Mouse (Mus musculus): ENCODE results near the gene Aldh3b1. TPM values are rescaled to one million over a fixed set of nuclear protein-coding genes. Genes with fewer than 3 reads are reported as not detected.
"Not testable (repeated sequence)": the region's sequence is repeated elsewhere in the genome, so short reads cannot be mapped to it uniquely, and the experiment has no call there.

Aldh3b1 gene
- 1 to 10 TPM; 1.5 to 1.6 TPM for total RNA-seq (2021)

DNA sequence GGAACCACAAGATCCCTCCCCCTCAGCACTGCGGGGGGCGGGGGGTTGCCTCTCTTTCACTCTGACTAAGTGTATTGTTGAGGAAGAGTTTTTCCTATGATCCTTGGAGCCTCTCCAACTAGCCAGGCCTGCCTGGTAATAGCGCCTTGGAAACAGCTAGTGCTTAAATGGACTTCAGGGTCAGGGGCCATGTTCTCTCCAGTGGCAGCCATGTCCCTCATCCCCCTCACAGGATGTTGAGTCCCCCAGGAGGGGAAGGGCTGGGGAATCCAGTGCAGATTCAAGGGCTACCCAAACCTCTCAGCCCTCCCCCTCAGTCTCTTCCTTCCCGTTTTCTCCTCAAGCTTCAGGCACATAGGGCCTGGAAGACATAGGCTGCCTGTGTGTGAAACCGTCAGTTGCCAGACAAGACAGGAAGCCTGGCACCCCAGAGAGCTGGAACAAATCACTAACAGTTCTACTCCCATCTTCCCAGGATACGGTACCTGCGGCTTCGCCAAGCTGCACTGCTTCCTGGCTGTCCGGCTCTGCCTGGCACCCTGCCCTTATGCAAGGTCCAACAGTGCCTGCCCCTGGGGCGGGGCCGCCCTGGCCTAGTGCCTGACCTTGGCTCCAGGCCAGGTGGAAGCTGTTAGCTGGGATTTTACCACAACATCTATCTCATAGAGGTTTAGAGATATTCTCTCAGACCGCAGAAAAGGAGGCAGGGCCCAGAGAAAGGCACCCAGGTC is at the start of gene Aldh3b1:
Aldh3b1 (minus strand) TSS at position 598 of the 731 bp plus-strand sequence.
- peak; percentile 93 to 94 for DNase-seq
- intact Hi-C loops (cut with DNase I), result no loop called here

DNA sequence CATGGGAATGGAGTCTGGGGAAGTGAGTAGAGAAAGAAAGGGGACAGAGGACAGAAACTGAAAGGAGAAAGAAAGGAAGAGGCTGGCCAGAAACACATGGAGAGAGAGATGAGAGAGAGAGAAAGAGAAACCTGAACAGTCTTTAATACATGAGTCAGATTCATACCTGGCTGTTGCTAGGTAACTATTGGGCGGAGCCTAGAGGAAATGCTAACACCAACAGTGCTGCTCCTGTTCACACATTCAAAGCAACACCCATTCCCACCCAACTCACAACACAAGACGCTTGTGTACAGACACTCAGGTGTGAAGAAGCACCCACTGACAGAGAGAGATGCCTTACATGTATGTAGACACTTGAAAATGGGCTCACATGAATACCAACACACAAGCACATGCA is 46.3 kb upstream of the Aldh3b1 start:
- intact Hi-C loops (cut with DNase I), result no loop called here
- no peak for DNase-seq

DNA sequence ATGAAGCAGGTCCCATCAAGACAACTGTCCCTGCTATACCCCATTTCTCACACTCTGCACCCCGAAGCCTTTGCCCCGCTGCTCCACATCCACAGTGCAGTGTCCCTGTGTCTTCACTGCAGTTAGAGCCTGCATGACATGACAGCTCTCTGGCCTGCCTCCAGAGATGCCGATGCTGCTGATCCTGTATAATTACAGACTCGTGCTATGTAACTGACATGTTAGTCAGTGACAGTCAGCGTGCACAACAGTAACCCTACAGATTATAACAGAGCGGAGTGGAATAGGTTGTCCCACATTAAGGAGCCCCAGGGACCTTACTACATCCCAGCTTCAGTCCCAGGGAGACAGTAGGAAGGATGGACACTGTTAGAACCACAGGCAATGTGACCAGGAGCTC is 45.0 kb upstream of the Aldh3b1 start:
- intact Hi-C loops (cut with DNase I); DNase-seq: not testable (repeated sequence)

DNA sequence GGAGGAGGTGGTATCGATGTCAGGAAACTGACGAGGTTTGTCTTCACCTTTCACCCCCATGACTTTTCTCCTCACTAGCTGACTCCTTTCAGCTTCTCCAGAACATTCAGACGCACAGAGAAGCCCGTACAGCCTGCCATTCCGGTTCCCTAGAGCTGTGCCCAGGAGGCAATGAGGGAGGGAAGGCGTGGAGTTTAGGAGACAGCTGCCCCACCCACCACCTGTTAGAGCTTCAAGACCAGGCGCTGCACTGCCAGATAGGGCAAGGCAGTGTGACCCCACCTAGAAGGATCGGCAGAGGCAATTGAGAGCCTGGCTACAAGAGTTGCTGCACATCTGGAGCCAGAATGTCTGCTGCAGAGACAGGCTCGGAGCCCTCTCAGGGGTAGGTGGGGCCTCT is 42.6 kb upstream of the Aldh3b1 start, which contains the start of gene Aldh3b2:
Aldh3b2 (plus strand) TSS at position 100 of the 400 bp plus-strand sequence.
- intact Hi-C loops (cut with DNase I), result no loop called here
- no peak for DNase-seq

DNA sequence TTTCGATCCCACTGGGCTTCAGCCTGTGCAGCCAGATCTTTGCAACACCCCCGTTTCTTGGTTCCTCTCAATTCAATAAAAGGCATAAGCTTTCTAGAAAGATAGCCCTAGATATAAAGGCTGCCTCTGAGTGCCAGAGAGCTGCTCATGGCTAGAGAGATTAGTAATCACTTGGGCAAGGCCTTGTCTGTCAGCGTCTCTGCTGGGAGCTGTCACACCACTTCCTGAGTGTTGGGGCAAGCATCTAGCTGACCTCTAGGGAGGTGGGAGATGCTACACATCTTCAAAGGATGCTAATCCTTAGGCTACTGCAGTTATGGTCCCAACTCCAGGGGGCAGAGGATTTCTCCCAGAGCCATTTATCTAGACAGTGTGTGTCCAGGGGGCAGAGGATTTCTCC is 37.6 kb upstream of the Aldh3b1 start:
- intact Hi-C loops (cut with DNase I), result no loop called here

DNA sequence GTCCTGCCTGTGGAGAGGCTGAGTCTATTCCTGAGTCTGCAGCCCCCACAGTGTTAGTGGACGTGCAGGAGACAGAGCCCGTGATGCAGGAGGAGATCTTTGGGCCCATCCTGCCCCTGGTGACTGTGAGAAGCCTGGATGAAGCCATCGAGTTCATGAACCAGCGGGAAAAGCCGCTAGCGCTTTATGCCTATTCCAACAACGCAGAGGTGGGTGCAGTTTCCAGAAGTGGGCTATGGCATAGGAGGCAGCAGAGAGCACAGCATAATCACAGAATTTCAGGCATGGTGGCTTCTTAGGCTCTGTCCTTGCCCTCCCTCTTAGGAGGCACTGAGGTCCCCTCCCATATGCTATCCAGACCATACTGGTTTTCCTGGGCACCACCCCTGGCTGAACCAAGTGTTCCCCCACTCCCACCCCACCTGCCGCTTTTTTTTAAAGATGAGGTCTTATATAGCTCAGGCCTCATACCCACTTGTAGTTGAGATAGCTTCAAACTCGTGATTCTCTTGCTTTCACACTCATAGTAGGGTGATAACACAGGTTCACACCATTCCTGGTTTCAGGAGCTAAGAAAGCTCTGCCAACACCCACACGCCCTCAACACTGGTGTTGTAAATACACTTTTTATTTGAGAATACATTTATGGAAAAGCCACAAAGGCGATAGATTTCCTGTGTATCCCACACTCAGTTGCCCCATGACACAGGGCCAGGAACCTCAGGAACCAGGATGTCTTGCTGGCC is 36.9 kb upstream of the Aldh3b1 start:
- intact Hi-C loops (cut with DNase I), result no loop called here

More for the DNA sequence above, 37.6 kb upstream of the Aldh3b1 start:
- no peak for DNase-seq

DNA sequence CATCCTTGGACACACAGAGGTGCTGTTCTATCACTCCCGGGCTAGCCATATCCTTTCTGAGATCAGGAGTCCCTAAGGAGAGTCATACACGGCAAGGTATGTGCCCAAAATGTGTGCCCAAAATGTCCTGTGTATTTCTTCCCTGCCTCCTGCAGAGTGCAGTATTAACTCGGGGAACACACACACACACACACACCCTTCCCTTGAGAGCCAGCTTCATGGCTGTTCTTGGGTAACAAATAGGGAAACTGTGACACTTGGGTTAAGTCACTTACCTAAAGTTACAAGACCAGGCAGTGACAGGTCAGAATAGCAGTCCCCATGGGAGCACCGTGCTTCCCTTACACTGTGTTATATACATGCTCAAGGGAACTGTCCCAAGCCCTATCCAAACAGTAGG is 34.4 kb upstream of the Aldh3b1 start:
- intact Hi-C loops (cut with DNase I), result no loop called here
- DNase-seq, result no peak

More for the DNA sequence above, 36.9 kb upstream of the Aldh3b1 start:
- no peak for DNase-seq

DNA sequence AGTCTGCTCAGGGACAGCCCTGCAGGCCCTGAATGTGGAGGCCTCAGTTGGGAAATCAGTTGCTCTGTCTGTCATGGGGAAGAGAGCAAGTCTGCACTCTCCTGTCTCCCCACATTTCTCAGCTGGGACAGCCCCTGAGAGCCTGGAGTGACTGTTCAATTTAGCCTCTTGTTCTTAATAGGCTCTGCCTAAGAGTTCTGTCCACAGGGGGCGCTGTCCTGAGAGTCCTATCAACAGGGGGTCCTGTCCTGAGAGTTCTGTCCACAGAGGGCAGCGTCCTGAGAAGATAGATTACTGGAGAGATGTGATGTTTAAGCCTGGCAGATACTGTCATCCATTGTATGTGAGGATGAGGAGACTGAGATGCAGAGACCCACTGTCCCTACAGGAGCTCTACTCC is 32.9 kb upstream of the Aldh3b1 start:
- DNase-seq, result no peak

DNA sequence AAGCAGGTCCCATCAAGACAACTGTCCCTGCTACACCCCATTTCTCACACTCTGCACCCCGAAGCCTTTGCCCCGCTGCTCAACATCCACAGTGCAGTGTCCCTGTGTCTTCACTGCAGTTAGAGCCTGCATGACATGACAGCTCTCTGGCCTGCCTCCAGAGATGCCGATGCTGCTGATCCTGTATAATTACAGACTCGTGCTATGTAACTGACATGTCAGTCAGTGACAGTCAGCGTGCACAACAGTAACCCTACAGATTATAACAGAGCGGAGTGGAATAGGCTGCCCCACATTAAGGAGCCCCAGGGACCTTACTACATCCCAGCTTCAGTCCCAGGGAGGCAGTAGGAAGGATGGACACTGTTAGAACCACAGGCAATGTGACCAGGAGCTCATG is 32.2 kb upstream of the Aldh3b1 start:
- DNase-seq; intact Hi-C loops (cut with DNase I): not testable (repeated sequence)

More for the DNA sequence above, 32.9 kb upstream of the Aldh3b1 start:
- intact Hi-C loops (cut with DNase I), result no loop called here

DNA sequence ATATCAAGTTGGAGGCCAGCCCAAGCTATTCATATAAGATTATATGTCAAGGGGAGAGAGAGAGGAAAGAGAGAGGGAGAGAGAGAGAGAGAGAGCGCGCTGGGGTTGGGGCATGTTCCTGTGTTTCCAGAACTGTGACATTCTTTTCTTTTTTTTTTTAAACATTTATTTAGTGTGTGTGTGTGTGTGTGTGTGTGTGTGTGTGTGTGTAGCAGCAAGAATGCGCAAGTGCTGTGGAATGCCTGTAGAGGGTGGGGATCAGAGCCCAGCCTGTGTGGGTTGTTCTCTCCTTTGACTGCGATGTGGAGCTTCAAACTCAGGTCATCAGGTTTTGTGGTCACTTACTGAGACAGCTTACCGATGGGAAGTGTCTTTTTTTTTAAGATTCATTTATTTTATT is 30.6 kb upstream of the Aldh3b1 start:
- no peak for DNase-seq
- intact Hi-C loops (cut with DNase I), result no loop called here

DNA sequence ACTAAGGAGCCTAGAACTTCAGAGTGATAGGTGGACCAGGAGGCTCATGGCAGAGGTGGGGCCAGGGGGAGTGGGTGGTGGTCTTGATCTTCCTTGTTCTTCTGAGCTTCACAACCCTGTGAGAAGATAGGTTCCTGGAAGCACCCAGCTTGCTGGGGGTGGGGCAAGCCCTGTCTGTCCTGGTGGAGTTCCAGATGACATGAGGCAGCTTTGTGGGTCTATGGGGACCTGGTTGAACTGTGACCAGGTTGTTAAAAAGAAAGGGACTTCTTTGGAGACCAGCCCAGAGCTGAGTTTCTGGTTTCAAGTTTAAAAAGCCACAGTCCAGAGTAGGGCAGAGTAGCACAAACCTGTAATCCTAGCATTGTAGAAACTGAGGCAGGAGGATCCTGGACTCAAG is 29.4 kb upstream of the Aldh3b1 start:
- no peak for DNase-seq
- intact Hi-C loops (cut with DNase I), result no loop called here

DNA sequence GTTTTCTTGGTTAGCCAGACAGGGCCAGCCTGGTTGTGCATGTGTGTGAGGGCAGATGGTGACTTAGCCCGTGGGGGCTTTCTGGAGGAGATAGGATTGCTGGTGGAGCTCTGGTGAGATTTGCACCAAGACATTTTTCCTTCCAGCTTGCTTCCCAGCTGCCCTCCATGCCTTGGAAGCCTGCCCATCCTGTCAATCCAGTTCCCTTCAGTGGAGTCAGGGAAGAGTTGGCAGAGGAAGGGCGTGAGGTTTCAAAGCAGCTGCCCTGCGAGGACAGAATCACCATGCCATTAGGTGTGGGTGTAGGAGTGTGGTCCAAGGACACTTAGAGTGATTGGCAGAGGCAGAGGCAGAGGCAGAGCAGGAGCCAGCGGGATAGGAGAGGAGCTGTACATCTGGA is 28.9 kb upstream of the Aldh3b1 start, which contains the start of gene Aldh3b3:
Aldh3b3 (plus strand) TSS at position 176 of the 400 bp plus-strand sequence.
- no peak for DNase-seq
- intact Hi-C loops (cut with DNase I), result no loop called here

DNA sequence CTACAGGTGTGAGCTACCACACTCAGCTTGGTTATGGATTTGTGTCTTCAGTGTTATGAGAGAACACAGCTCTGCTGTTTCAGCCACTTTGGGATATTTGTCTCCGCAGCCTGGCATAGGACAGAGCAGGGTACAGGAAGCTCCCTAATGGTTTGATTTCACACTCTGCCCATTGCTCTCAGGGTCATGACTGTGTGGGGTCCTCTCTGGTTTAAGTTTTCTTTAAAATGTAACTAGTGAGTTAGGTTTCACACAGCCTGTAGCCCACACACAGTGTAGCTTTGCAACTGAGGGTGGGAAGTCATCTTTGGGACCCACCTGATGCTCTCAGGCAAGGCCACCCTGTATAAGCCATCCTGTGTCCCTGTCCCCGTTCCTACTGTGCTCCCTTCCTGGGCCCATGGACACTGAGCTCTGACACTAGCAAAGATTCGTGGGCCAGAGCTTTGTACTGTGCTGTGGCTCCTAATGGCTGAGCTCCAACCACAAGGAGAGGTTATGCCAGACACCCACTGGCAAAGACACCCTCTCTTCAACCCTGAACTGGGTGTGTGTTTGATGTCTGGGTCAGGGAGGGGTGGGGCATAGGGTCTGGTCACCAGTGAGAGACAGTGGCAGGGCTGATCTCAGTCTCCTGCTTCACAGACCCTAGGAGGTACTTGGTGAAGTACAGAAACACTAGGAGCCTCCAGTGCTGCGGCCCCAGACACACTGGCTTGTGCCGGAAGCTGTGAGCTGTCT is 27.9 kb upstream of the Aldh3b1 start:
- DNase-seq; intact Hi-C loops (cut with DNase I): not testable (repeated sequence)

DNA sequence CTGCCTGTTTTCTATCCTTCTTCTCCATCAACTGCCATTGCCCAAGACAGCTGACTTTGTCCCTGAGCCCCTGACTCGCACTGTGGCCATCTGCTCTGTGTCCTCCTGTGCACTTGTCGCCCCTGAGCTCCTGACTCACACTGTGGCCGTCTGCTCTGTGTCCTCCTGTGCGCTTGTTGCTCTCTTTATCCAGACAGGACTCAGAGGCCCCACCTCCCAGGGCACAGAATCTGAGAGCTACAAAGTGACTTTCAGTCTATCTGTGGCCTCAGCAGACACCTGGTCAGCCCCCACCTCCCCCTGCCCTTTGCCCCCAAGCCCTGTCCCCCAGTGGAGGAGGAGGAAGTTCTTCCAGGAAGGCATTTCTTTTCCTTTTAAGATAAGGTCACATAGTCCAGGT is 26.2 kb upstream of the Aldh3b1 start:
- no peak for DNase-seq
- intact Hi-C loops (cut with DNase I), result no loop called here

DNA sequence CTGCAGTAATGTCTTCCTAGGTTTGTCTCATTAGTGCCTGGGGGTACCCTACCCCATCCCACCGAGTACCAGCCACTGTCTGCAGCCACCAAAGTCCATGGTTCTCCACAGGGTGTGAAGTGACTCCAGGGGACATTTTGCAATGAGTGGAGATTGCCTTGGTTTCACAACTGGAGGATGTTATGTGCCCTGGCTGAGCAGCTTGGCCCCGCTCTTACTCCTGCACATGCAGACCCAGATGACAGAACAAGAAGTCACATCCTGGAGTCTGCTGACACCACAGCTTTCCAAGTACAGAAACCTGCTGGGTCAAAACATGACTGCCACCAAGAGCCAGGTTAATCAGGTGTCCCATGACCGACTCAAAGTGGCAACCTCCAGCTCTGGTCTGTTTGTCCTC is 25.4 kb upstream of the Aldh3b1 start:
- intact Hi-C loops (cut with DNase I), result no loop called here
- DNase-seq, result no peak

DNA sequence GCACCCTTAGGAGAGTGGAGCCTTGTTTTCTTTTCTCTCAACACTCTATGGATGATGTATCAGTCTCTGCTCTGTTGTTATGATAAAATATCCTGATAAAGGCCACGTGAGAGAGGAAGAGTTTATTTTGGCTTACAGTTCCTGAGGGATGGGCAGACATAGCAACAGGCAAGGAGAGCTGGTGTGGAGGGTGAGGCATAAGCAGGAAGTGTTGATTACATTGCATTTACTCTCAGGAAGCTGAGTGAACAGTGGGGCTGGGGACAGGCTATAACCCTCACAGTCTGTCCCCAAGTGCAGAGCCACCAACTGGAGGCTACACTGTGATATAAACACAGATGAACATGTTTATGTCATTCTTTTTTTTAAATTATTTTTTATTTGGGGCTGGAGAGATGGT is 22.5 kb upstream of the Aldh3b1 start:
- intact Hi-C loops (cut with DNase I), result no loop called here
- no peak for DNase-seq

DNA sequence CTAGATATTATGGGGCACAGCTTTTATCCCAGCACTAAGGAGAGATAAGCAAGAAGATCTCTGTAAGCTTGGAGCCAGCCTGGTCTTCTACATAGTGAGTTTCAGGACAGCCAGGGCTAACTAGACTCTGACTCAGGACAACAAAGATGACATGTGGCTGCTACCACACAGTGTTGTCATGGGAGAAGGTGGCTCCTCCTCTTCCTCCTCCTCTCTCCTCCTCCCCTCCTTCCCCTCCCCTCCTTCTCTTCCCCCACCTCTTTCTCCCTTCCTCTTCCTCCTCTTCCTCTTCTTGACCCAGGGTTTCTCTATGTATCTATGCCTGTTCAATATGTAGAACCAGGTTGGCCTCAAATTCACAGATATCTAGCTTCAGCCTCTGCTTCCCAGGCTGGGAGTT is 21.9 kb upstream of the Aldh3b1 start:
- intact Hi-C loops (cut with DNase I), result no loop called here
- DNase-seq, result no peak

DNA sequence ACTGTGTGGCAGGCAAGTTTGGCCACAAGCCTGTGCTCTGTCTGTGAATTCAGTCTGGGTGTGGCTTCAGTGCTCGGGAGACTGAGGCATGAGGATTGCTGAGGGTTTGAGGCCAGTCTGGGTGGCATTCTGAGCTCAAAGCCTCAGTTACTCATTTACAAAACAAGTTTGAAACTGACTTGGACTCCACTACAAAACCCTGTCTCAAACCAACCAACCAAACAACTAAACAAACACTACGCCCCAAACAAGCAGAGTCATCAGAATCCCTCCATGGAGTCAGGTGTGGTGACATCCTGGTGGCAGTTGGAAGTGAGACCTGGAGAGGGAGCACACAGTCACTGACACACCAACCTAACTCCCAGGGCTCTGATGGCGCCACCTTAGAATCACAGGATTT is 20.7 kb upstream of the Aldh3b1 start:
- no peak for DNase-seq
- intact Hi-C loops (cut with DNase I), result no loop called here

DNA sequence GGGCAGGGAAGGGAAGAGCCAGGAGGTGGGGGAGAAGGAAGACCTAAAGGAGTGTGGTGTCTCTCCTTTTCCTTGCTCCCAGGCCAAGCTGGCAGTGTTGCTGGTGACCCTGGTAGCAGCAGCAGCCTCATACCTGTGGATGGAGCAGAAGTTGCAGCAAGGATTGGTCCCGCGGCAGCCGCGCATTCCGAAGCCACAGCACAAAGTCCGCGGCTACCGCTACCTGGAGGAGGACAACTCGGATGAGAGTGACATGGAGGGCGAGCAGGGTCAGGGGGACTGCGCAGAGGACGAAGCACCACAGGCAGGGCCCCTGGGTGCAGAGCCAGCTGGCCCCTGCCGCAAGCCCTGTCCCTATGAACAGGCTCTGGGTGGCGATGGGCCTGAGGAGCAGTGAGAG is 18.9 kb upstream of the Aldh3b1 start:
- intact Hi-C loops (cut with DNase I), result no loop called here
- no peak for DNase-seq

DNA sequence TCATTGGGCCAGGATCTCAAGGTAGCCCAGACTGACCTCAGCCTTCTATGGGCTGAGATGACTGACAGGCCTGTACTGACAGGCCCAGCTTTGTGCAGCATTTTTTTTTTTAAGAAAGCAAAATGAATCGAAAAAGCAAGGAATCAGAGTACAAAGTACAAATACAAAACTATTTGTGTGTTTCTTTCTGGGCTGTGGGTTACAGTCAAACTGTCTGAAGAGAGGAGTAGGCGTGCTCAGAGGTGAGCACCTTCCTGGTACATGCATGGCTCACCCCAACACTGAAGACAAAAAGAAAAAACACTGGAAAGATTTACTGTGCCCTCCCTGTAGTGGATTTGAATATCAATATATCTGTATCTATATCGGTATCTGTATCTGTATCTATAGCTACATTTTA is 18.2 kb upstream of the Aldh3b1 start:
- no peak for DNase-seq
- intact Hi-C loops (cut with DNase I), result no loop called here

DNA sequence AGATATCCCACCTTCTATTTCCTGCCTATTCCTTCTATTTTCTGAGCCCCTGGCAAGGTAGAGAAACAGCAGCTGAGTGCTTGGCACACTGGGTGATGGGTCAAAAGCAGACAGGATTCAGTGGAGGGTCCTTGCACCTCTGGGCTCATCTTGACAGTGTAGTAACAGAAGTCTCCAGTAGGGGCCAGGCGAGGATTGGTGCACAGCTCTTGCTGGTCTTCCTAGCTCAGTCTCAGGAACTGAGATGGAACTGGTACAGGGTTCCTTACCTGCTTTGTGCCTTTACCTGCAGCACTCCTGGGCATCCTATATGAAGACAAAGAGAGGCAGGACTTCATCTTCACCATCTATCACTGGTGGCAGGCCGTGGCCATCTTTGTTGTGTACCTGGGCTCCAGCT is 17.1 kb upstream of the Aldh3b1 start:
- peak; percentile 73 to 74 for DNase-seq
- intact Hi-C loops (cut with DNase I), result loop anchor here (1.0 kb wide), 2 partner anchors 34 to 69 kb away; no protein-coding TSS in a partner anchor

Data from heart, postnatal 36 days (tissue).